Mouse (Mus musculus): ENCODE measurements around the gene Iqcg.
"Not testable (repeated sequence)": the region's sequence is repeated elsewhere in the genome, so short reads cannot be mapped to it uniquely, and the experiment has no call there.

Iqcg gene

GRCm38 (mm10) chr16:33056095-33056785 is at the start of gene Iqcg, which contains the start of gene Rpl35a:
TSS of gene Iqcg (minus strand) at chr16:33056218.
TSS of gene Rpl35a (plus strand) at chr16:33056453.
- DNase-seq: peak; percentile 95

GRCm38 (mm10) chr16:33085666-33086065 is 29.6 kb upstream of the Iqcg start:
- DNase-seq: no peak

- no peak for DNase-seq
These were observed 28.0 kb upstream of the Iqcg start for GRCm38 (mm10) chr16:33083996-33084395.

- no peak for DNase-seq
These were observed 26.9 kb upstream of the Iqcg start for GRCm38 (mm10) chr16:33082951-33083350.

- no peak for DNase-seq
These were observed 24.0 kb upstream of the Iqcg start for GRCm38 (mm10) chr16:33080063-33080462.

DNA sequence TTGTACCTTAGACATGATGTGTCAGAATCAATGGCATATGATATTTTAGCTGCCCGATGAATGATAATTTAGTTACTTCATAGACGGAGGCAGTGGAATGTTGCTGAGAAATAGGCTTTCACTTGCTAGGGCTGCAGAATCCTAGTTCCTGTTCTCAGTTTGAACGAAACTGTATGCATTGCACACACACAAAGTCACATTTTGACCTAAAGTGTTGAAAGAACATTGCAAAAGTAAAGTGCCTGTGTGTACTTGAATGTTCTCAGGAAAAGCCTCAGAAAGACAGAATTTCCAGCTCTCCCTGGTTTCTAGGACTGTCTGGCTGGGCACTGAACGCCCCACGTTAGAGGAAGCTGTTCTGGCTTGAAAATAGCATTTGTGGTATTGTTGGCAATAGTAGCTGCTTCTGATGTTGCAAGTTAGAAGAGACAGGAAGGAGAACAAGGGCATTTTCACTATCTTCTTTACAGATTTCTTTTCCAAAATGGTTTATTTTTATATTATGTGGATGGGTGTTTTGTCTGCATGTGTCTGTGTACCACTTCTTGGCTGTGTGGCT is 21.1 kb upstream of the Iqcg start:
- DNase-seq: no peak

GRCm38 (mm10) chr16:33076078-33076477 is 20.1 kb upstream of the Iqcg start:
- no peak for DNase-seq

GRCm38 (mm10) chr16:33074967-33075366 is 18.9 kb upstream of the Iqcg start:
- DNase-seq: no peak

GRCm38 (mm10) chr16:33072871-33073557 is 17.0 kb upstream of the Iqcg start:
- DNase-seq: no peak

GRCm38 (mm10) chr16:33070928-33071327 is 14.9 kb upstream of the Iqcg start:
- no peak for DNase-seq

DNA sequence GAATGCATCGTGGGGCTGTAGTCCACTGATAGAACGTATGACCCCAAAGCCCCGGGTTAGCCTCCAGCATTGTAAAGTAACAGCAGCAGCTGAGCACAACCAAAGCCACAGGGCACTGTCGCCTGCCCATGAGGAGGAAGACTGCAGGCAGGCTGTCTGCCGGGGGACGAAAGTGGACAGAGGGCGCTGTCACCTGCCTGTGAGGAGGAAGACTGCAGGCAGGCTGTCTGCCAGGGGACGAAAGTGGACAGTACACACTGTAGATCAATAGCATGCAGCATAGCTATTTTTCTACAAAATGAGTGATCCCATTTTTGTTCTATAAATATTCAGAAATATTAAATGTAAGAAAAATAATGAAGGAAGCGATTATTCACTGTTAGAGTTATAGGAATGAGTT is 8.6 kb upstream of the Iqcg start:
- DNase-seq: no peak

GRCm38 (mm10) chr16:33063267-33063666 is 7.2 kb upstream of the Iqcg start:
- no peak for DNase-seq

DNA sequence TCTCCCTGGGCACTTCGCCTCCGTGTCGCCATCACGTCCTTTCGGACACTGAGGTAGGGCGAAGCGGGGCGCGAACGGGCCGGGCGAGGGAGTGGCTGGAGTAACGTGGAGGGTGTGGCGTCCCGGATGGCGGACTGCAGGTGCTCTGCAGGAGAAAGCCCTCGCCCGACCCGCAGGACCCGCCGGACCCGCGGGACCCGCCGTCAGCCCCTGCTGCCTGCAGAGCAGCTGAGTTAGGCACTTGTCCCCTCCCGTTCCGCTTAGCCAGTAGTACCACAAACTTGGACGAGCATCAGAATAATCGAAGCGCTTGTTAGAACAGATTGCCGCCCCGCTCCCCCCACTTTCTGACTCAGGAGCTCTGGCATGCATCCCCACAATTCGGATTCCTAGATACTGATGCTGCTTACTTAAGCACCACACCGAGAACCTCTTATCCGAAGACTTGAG is 6.7 kb upstream of the Iqcg start:
- no peak for DNase-seq

DNA sequence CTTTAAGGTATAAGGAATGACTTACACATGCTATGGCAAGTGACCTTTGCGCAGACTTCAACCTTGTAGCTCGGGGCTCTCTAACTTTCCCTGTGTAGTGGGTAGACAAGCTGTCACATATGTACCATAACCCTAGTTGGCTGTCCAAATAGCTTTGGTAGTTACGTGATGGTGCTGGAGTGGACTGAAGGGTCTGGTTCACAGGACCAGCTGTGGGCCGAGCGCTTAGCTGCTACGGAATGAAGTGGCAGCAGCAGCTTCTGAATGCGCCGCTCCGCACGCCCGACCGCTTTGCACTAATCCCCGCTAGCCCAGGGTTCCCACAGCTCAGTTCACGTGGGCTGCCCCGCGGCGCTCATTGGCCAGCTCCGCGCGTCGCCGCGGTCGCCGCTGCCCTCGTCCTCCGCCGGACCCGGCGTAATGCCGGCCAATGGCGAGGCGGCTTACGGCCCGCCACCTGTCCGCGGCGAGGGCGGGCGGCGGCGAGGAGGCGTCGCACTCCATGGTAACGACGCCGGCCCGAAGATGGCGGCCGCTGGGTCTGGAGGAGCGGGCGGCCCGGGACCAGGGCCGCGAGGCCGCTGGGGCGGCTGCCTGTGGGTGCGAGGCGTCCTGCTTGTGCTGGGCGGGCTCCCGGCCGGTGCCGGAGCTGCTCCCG is 6.1 kb upstream of the Iqcg start, which contains the start of gene Lmln:
TSS of gene Lmln (plus strand) at position 498 of the 658 bp plus-strand sequence.
- peak; percentile 95 for DNase-seq

DNA sequence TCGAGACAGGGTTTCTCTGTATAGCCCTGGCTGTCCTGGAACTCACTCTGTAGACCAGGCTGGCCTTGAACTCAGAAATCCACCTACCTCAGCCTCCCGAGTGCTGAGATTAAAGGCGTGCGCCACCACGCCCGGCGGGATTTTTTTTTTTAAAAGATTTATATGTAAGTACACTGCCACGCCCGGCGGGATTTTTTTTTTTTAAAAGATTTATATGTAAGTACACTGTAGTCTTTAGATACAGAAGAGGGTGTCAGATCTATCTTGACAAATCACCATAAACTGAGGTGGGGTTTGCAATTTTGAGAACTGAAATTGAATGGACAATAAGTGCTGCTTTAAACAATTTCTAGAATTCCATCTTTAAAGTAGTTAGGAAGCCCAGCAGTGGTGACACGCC is 5.4 kb upstream of the Iqcg start:
- DNase-seq: no peak

- no peak for DNase-seq
These were observed 4.9 kb upstream of the Iqcg start for GRCm38 (mm10) chr16:33060926-33061325.

DNA sequence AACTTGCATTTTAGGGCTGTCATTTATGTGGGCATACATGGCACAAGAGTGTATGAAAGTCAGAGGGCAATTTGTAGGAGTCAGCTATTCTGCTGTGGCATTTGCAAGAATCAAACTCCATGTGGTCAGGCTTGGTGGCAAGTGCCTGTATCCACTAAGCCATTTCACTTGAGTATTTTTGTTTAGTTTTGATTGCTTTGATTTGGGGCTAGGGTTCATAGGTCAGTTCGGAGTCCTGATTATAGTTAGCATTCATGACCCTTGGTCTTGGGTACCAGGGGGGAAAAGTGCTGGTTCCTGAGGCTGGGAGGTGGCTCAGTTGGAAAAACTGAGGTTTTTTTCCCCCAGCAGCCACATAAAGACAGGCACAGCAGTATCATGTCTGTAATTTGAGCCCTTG is 3.5 kb upstream of the Iqcg start:
- DNase-seq: no peak

DNA sequence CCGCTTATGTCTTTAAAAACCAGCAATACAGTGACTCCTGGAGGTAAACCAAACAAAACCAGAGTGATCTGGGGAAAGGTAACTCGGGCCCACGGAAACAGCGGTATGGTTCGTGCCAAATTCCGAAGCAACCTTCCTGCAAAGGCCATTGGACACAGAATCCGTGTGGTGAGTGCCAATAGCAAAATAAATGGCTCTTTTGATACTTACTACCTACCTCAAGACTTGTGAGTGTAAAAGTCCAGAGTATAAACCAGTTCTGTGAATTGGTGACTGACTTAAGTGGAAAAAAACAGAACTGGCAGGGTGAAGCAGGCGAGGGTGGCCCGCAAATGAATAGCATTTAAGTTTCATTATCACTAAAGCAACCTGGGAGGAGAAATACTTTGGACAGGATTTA is 2.6 kb upstream of the Iqcg start:
- DNase-seq: not testable (repeated sequence)

DNA sequence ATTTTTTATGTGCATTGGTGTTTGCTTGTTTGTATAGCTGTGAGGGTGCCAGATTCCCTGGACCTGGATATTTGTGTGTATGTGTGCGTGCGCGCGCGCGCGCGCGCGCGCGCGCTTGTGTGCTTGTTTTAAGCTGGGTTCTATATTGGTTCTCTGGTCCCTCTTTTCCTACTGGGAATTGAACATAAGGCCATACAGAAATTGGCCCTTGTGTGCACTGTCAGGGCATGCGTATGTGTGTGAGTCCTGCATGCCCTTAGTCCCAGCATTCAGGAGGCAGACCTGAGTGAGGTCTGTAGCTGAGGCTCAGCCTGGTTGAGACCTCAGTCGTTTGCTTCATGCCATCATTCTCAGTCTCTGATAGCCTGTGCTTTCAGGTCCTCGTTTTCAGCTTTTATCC is 2.0 kb upstream of the Iqcg start:
- no peak for DNase-seq

DNA sequence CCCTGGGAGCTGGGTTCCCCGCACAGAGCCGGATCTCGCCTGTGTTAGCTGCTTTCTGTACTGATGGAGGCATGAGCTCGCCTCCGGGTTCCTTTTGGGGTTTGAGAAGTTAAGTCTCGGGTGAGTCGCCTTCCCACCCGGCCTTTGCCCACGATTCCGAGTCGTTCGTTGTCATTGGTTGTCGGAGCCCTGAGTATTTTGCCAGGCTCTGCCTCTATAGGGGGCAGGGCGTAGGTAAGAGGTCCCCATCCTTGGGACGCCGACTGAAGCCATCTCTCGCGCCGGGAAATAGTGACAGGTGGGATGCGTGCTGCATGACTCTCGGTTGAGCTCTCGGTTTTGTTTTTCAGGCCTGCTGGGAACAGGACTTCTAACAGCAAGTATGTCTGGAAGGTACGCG is 768 bp upstream of the Iqcg start:
- DNase-seq: no peak

DNA sequence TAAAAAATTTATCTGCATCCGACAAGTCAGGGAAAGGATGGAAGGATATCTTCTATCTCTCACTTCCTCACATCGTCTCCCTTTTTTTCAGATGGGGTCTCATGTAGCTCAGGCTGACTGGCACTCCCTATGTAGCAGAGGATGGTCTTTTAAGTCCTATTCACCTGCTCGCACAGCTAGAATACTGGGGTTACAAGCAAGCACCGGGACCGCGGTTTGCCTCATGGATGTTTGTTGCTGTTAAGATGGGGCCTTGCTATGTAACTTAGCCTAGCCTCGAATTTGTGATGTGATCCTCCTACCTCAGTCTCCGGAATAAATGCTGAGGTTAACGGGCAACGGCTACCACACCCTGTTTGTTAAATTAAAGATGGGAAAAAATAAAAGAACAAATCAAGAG is 363 bp downstream of the Iqcg start:
- no peak for DNase-seq

DNA sequence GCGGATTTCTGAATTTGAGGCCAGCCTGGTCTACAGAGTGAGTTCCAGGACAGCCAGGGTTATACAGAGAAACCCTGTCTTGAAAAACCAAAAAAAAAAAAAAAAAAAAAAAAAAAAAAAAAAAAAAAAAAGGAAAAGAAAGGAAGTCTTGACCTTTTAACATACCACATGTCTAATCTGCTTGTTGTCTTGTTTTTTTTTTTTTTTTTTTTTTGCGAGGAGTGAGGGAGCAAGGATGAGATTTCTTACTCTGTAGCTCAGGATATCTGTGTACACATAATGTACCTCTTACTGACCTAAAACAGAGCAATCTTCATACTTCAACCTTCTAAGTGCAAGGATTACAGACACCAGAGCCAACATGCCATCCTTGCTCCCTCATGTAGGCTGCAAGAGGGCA is 1.1 kb downstream of the Iqcg start:
- not testable (repeated sequence) for DNase-seq

GRCm38 (mm10) chr16:33053141-33053540 is 2.9 kb downstream of the Iqcg start:
- no peak for DNase-seq

- no peak for DNase-seq
These were observed 6.2 kb downstream of the Iqcg start for GRCm38 (mm10) chr16:33049809-33050208.

All from kidney, postnatal 10 days (tissue).